Mouse (Mus musculus) kidney, adult 2 months (tissue): ENCODE data around the gene Lilra6.

Source experiments
- CTCF ChIP-seq: fragments of 200-500 bp; conservative IDR thresholded peaks from 2 replicates; pipeline ENCODE4 v1.5.1; 2011; ENCODE audit warnings: low read depth, mild to moderate bottlenecking, control low read depth, low read length, moderate library complexity, mixed read lengths; ENCODE audit not compliant: insufficient read depth, insufficient read length
- POLR2A ChIP-seq: fragments of 200-500 bp; IDR thresholded peaks from one replicate; pipeline ENCODE4 v1.6.1; 2011; ENCODE audit warnings: low read depth, low read length, control low read depth

GRCm38 (mm10) chr7:3903704-3904103 is 11.6 kb downstream of the Lilra6 start:
- TF ChIP-seq CTCF (peak; percentile 33), POLR2A (no peak)
